Comparison of ENCODE assay signal across 8 mouse cellular contexts in genomic region chr13:106947583-106947982, GRCm38 (mm10). TPM values are rescaled to one million over a fixed set of nuclear protein-coding genes. Genes with fewer than 3 reads are reported as not detected.
A peak's percentile ranks its signal among the peaks of the same experiment; 100 is the strongest.
DNase-seq lines count a peak whose midpoint lies in the region; ATAC-seq and TF ChIP-seq lines count a peak whose summit lies in the region.

No protein-coding gene starts in this region.

- TF ChIP-seq POLR2A in embryonic fibroblast, embryonic 13.5 days (IDR thresholded peaks at IDR 0.05; ENCODE audit: low read depth, low read length), result no peak

- WGBS in lung, embryonic 14.5 days, result 4% methylated on average over 6 of the region's 6 CpGs
- WGBS in limb, embryonic 10.5 days, result 5% methylated on average over 6 of the region's 6 CpGs
- 5% methylated on average over 6 of the region's 6 CpGs for WGBS in neural tube, embryonic 15.5 days

- TF ChIP-seq CTCF in lung, embryonic 14.5 days (IDR thresholded peaks at IDR 0.05; ENCODE audit: low read depth), result no peak
- no peak for TF ChIP-seq CTCF in embryonic fibroblast, embryonic 13.5 days (IDR thresholded peaks at IDR 0.05; ENCODE audit: borderline replicate concordance, insufficient read depth, low read length)

- H3K27me3 ChIP-seq in lung, embryonic 14.5 days (ENCODE audit: insufficient read depth, low read length), result no peaks in the 10 kb centered on the region
- no peaks in the 10 kb centered on the region for H3K27me3 ChIP-seq in limb, embryonic 10.5 days (ENCODE audit: low read depth, poor library complexity, severe bottlenecking)
- H3K27me3 ChIP-seq in neural tube, embryonic 15.5 days (replicated peaks), result no peaks in the 10 kb centered on the region

- 0 out of 2 replicates have a peak, but pooled peaks cover 3% of the 10 kb centered on the region for H3K4me1 ChIP-seq in lung, embryonic 14.5 days (ENCODE audit: insufficient read depth)
- H3K4me1 ChIP-seq in embryonic fibroblast, embryonic 13.5 days (ENCODE audit: control insufficient read depth, insufficient read depth, low read length), result peaks cover 7% of the 10 kb centered on the region
- peaks cover 8% of the 10 kb centered on the region for H3K4me1 ChIP-seq in limb, embryonic 10.5 days
- H3K4me1 ChIP-seq in neural tube, embryonic 15.5 days, result peaks cover 18% of the 10 kb centered on the region

- H3K4me3 ChIP-seq in lung, embryonic 14.5 days (ENCODE audit: low read depth, low read length), result peak overlapping the region; percentile 88
- peak overlapping the region; percentile 79 for H3K4me3 ChIP-seq in embryonic fibroblast, embryonic 13.5 days (ENCODE audit: insufficient read depth, low read length)
- peak overlapping the region; percentile 84 for H3K4me3 ChIP-seq in limb, embryonic 10.5 days
- H3K4me3 ChIP-seq in neural tube, embryonic 15.5 days (replicated peaks), result peak overlapping the region; percentile 90

- peaks cover 28% of the 10 kb centered on the region for H3K36me3 ChIP-seq in lung, embryonic 14.5 days (ENCODE audit: insufficient read depth)
- H3K36me3 ChIP-seq in limb, embryonic 10.5 days, result peaks cover 36% of the 10 kb centered on the region
- peaks cover 20% of the 10 kb centered on the region for H3K36me3 ChIP-seq in neural tube, embryonic 15.5 days

- ATAC-seq in lung, embryonic 14.5 days (ENCODE audit: insufficient read depth), result no peak
- ATAC-seq in neural tube, embryonic 15.5 days (ENCODE audit: low FRiP score), result peak; percentile 2; the same call in 1 of the 2 replicates

- peak overlapping the region; percentile 91; the same call in 1 of the 2 replicates for H3K27ac ChIP-seq in lung, embryonic 14.5 days (ENCODE audit: low read depth)
- H3K27ac ChIP-seq in embryonic fibroblast, embryonic 13.5 days (ENCODE audit: insufficient read depth, low read length), result no peak overlapping the region
- peak overlapping the region; percentile 91 for H3K27ac ChIP-seq in limb, embryonic 10.5 days
- peak overlapping the region; percentile 88 for H3K27ac ChIP-seq in neural tube, embryonic 15.5 days (replicated peaks)

- H3K9ac ChIP-seq in lung, embryonic 14.5 days, result peak overlapping the region; percentile 87
- peak overlapping the region; percentile 88 for H3K9ac ChIP-seq in neural tube, embryonic 15.5 days (replicated peaks)

- no peaks in the 10 kb centered on the region for H3K9me3 ChIP-seq in lung, embryonic 14.5 days (ENCODE audit: low read depth, low read length)
- H3K9me3 ChIP-seq in limb, embryonic 10.5 days (replicated peaks), result no peaks in the 10 kb centered on the region
- no peaks in the 10 kb centered on the region for H3K9me3 ChIP-seq in neural tube, embryonic 15.5 days (replicated peaks)

- no peak for DNase-seq in lung, embryonic 14.5 days
- no peak for DNase-seq in lung, postnatal 36 days
- DNase-seq in limb, embryonic 10.5 days (ENCODE audit: low spot score), result no peak
- no peak for DNase-seq in MN1 (ENCODE audit: low spot score)
- no peak for DNase-seq in gastrocnemius, postnatal 4 days (ENCODE audit: low spot score in 2 of 2)
- no peak for DNase-seq in gastrocnemius, adult 18-20 months (ENCODE audit: low spot score)

- H3K4me2 ChIP-seq in lung, embryonic 14.5 days, result peak overlapping the region; percentile 83
- H3K4me2 ChIP-seq in neural tube, embryonic 15.5 days, result peak overlapping the region; percentile 59

RNA-seq across cellular contexts. Expression of gene Dimt1, which starts 0.7 kb away (rescaled TPM):
- 48.3 and 56.9 TPM in 2 replicates for polyA plus RNA-seq in lung, embryonic 14.5 days (2014; fragmentation: Nextera tagmentation; extraction: Ambion mirVana)
- polyA plus RNA-seq in embryonic fibroblast, embryonic 13.5 days (2011; ENCODE audit: insufficient read length, low read depth, missing spikeins), result 25.4 and 29.2 TPM in 2 replicates
- 52.2 and 53.9 TPM in 2 replicates for polyA plus RNA-seq in limb, embryonic 10.5 days (2016; fragmentation: Nextera tagmentation; extraction: Ambion mirVana)
- polyA plus RNA-seq in neural tube, embryonic 15.5 days (2015; fragmentation: Nextera tagmentation; extraction: Ambion mirVana), result 37.5 and 39.8 TPM in 2 replicates
- total RNA-seq in gastrocnemius, postnatal 4 days (2021), result 10 to 100 TPM; 11.5 to 12.7 TPM
- total RNA-seq in gastrocnemius, adult 18-20 months (2021), result 1 to 10 TPM; 6.6 TPM

RNA-seq across cellular contexts. Expression of gene Ipo11, which starts 10.8 kb away (rescaled TPM):
- polyA plus RNA-seq in lung, embryonic 14.5 days (2014; fragmentation: Nextera tagmentation; extraction: Ambion mirVana), result 69.5 and 73.4 TPM in 2 replicates
- polyA plus RNA-seq in embryonic fibroblast, embryonic 13.5 days (2011; ENCODE audit: insufficient read length, low read depth, missing spikeins), result 31.5 and 38.1 TPM in 2 replicates
- 81.4 and 93.6 TPM in 2 replicates for polyA plus RNA-seq in limb, embryonic 10.5 days (2016; fragmentation: Nextera tagmentation; extraction: Ambion mirVana)
- 37.9 and 41.3 TPM in 2 replicates for polyA plus RNA-seq in neural tube, embryonic 15.5 days (2015; fragmentation: Nextera tagmentation; extraction: Ambion mirVana)
- 10 to 100 TPM; 25.6 to 28.0 TPM for total RNA-seq in gastrocnemius, postnatal 4 days (2021)
- 10 to 100 TPM; 15.4 TPM for total RNA-seq in gastrocnemius, adult 18-20 months (2021)
